Mouse (Mus musculus): Measurements from ENCODE around the gene Mta2.

DNA sequence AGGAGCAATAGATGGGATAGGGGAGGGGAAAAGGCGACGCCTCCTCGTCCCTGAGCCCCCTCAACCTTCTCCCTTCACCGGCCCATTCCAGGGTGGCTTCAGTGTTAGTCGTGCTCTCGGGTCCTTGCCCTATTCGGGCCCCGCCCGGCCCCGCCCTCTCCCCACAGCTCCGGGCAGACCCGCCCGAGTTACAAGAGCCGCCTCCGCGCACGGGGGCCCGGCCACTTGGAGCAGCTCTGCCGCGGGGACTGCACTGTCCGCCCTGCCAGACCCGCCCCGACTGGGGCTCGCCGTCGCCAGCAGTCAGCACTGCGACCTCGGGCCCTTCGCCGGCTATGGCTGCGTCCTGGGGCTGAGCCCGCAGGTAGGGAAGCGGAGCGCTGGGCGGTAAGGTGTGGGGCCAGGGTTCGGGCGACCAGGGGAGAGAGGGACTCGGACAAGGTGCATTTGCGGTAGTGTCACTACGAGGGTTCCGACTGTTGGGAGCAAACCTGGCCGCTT is 47.4 kb downstream of the Mta2 start, which contains the start of gene Ahnak:
- TF ChIP-seq CTCF (conservative IDR thresholded peaks at IDR 0.05; ENCODE audit: low read length) (no peak), NANOG (IDR thresholded peaks at IDR 0.05; ENCODE audit: borderline replicate concordance, low read length) (no peak)

Measured in E14TG2a.4 (cell line).